Mouse (Mus musculus) frontal cortex, adult (tissue): ENCODE measurements around the gene Skap1.

ENCODE experiments used
- ATAC-seq: cut with Nextera tagmentation; 2 replicates; pipeline ENCODE4 v1.9.2; 2017; ENCODE audit warnings: mild to moderate bottlenecking, moderate library complexity, mixed read lengths; ENCODE audit not compliant: low TSS enrichment

Skap1 gene

DNA sequence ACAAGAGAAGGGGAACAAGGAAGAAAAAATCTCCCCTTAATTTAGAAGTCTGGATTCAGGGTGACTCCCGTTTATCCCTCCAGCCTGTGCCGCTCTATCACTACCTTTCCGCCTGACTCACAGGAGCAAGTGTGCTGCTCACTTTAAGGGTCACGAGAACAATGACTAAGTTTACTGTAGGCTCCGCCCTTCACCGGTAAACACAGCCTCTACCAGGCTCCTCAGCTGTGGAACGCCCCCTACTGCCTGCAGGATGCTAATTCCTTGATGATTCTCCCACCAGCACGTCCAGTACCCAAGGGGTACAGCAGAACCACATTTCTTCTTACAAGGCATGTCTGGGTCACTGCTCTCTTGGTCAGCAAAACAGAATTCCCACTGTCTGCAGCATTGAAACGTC is 158.4 kb downstream of the Skap1 start:
- ATAC-seq, result no peak

GRCm38 (mm10) chr11:96624436-96624835 is 160.0 kb downstream of the Skap1 start:
- no peak for ATAC-seq

DNA sequence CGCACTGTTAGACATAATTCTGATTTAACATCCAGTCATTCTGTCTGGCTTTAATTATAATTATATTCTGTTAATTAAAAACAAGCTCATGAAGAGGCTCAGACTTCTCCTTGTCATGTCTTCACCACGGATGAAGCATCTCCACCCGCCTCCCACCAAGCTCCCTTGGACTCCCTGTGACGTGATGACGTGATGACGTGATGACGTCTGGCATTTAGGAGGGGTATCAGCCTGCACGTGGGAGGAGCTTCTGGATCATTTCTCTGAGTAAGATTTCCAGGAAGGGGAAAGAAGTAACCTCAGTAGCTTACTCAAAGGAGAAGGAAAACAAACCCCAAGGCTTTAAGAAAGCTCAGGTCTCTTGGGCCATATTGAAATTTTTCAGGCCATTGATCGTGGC is 165.4 kb downstream of the Skap1 start:
- no peak for ATAC-seq

DNA sequence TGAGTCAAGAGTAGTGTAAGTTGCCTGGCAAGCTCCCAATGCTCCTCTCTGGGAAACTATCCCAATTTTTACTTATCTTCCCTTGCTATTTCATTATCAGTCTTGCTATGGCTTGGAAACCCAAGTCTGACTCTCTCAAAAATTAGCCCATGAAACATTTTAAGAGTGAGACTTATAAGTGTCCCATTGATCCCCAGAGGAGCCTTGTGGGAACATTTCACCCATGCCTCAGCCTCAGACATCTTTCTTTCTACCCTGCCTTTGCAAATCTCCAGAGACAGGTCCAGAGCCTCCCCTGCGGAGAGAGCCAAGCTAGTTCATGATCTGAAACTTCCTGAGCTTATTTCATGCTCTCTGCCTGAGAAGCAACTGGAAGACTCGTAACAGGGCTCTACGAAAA is 167.1 kb downstream of the Skap1 start:
- no peak for ATAC-seq

- no peak for ATAC-seq
These were observed 173.5 kb downstream of the Skap1 start for GRCm38 (mm10) chr11:96637927-96638326.

DNA sequence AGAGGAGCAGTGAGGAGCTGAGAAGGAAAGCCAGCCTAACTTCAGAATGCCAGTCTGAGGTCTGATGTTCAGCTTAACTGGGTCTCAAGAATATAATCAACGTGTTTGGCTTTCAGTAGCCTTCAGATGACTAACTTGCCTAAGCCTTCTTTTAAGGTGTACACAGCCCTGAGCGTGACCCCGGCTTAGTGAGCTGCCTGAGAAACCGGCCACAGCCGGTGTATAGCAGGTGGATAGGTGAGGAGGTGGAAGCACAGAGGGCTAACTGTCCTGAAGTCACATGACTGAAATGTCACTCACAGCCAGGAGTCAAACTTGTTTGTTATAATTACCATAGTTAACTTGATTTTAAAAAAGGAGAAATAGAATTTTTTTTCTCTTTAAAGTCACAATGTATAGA is 175.4 kb downstream of the Skap1 start:
- no peak for ATAC-seq

- no peak for ATAC-seq
These were observed 178.1 kb downstream of the Skap1 start for GRCm38 (mm10) chr11:96642173-96643140.

DNA sequence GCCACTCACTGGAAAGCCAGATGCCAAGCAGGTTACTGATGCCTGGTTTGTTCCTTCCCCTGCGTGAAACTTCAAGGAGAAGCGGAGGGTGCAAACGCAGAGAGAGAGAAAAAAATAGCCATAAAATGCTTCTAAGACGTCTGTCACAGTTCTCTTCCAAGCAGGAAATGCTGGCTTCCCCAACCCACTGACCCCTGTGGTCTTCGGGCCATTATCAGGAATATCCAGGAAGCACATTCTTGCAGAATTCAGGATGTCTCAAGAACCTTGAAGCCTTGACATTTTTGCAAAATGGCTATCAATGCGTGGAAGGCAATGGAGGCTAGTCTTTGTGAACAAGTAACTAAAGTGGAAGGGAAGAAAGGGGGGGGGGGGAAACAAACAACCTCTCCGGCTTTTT is 180.6 kb downstream of the Skap1 start:
- no peak for ATAC-seq

GRCm38 (mm10) chr11:96645538-96646037 is 181.2 kb downstream of the Skap1 start:
- ATAC-seq, result peak; percentile 78

GRCm38 (mm10) chr11:96651848-96652247 is 187.5 kb downstream of the Skap1 start:
- ATAC-seq, result no peak

GRCm38 (mm10) chr11:96653867-96654266 is 189.5 kb downstream of the Skap1 start:
- no peak for ATAC-seq

- no peak for ATAC-seq
These were observed 194.0 kb downstream of the Skap1 start for GRCm38 (mm10) chr11:96658420-96658819.

DNA sequence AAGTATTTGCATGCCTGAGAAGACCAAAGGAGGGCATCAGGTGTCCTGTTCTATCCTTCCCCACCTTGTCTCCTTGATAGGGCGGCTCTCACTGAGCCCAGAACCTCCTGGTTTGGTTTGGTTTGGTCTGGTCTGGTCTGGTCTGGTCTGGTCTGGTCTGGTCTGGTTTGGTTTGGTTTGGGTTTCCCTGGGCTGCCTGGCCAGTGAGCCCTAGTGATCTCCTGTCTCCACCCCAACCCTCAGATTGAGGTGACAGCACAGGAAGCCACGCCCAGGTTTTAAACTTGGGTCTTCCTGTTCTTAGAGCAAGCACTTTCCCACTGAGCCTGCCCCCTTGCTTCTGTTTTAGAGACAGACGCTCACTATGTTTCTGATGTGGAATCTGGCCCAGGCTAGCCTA is 202.5 kb downstream of the Skap1 start:
- ATAC-seq, result no peak

DNA sequence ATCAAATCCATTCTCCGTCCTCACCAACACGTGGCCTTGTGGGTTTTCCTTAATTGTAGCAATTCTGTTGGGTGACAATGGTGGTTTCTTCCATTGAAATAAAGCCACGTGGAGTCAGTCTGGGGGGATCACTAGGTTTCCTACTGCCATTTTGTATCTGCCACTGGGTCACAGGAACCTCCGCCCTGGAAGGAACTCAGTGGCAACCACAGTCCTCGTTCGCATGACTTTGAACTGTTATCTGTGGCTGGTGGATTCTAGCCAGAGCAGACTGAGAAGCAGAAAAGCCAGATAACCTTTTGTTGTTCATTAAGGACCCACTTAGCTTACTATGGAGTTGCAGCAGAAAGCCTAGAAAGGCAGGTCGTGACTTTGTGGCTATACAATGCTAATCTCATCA is 204.0 kb downstream of the Skap1 start:
- no peak for ATAC-seq

GRCm38 (mm10) chr11:96673792-96674191 is 209.4 kb downstream of the Skap1 start:
- peak; percentile 89 for ATAC-seq

GRCm38 (mm10) chr11:96674786-96675365 is 210.5 kb downstream of the Skap1 start:
- ATAC-seq, result no peak

GRCm38 (mm10) chr11:96678026-96678425 is 213.6 kb downstream of the Skap1 start:
- peak; percentile 88 for ATAC-seq

GRCm38 (mm10) chr11:96679026-96679425 is 214.6 kb downstream of the Skap1 start:
- ATAC-seq, result peak; percentile 70; the same call in 1 of the 2 replicates

- no peak for ATAC-seq
These were observed 221.0 kb downstream of the Skap1 start for GRCm38 (mm10) chr11:96685381-96685780.

GRCm38 (mm10) chr11:96686713-96687280 is 222.4 kb downstream of the Skap1 start:
- no peak for ATAC-seq

DNA sequence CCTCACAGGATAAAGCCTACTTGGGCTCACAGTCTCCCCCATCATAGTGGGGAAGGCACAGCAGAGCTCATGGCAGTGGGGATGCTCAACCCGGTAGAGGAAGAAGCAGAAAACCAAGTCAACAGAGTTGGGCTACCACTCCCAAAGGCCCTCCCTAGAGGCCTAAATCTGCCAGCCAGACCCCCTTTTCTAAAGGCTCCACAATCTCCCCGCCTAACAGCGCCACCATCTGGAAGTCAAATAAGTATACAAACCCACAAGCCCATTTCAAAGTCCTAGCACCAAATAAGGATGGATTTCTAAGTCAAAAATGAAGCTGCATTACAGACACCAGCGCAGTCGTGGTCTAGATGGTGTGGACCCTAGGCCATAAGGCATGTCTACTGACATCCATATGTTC is 227.9 kb downstream of the Skap1 start:
- ATAC-seq, result no peak

DNA sequence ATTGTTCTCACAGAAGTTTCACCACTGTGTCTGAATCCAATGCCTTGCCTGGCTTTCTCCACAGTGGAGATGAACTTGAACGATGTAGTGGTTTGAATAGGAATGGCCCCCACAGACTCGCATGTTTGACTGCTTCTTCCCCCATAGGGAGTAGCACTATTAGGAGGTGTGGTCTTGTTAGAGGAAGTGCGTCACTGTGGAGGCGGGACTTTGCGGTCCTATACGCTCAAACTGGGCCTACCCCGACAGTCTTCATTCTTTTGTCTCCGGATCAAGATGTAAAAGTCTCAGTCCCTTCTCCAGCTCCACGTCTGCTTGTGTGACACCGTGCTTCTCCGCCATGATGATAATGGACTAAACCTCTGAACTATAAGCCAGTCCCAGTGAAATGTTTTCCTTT is 229.0 kb downstream of the Skap1 start:
- ATAC-seq, result no peak

DNA sequence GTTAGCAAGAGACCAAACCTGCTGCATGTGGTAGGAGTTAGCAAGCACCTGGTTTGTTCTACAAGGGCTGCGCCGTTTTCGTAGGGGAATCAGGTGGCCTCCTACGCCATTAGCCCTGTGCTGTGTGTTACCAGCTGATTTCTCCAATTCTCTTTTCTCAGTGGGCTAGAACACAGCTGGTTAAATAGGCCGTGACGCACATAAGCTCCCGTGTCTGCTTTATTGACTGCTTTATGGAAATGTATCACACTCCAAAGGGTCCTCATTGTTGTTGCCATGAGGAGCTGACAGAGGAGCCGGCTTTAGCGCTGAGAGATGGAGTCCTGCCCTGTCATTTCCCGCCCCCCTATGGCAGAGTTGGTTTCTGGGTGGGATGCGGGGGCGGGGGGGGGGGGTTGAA is 230.4 kb downstream of the Skap1 start:
- ATAC-seq, result no peak
